Mouse (Mus musculus) kidney, postnatal 10 days (tissue): Measurements from ENCODE around the gene H2-Ob.
"Not testable (repeated sequence)": the region's sequence is repeated elsewhere in the genome, so short reads cannot be mapped to it uniquely, and the experiment has no call there.

ENCODE experiments used
- DNase-seq: peaks from one replicate; pipeline ENCODE4 v3.0.0; 2021; ENCODE audit warnings: mixed read lengths

H2-Ob gene

GRCm38 (mm10) chr17:34207866-34208265, 30.8 kb upstream of the H2-Ob start:
- peak; percentile 2 for DNase-seq

DNA sequence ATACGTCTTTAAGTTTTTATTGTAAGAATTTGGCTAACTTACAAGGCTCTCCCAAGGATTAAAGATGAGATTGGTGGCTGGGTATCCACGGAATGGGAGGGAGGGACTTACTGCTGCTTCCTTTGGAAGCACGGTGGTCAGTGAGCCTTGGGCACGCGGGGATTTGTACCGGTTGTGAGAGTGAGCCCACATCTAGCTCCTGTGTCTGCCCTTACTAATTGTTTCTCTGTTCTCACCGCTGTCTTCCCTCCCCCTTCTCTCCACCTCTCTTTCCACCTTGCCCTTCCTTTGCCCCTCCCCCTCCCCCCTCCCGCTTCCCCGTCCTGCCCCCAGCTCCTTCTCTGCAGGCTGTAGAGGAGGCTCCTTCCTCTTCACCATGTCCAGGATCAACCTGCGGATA, 30.3 kb upstream of the H2-Ob start:
- peak; percentile 3 for DNase-seq

DNA sequence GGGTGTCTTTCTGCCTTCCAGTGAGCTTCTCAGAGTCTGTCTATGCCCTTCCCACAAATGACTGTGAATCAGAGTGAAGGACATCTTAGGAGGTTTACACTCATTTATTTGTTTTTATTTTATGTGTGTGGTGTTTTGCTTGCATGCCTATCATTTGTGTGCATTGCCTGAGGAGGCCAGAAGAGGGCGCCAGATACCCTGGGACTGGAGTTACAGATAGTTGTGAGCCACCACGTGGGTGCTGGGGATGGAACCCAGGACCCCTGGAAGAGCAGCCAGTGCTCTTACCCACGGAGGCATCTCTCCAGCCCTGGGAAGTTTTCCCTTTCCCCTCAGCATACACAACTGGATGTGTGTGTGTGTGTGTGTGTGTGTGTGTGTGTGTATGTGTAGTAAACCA, 29.0 kb upstream of the H2-Ob start:
- DNase-seq = peak; percentile 11

DNA sequence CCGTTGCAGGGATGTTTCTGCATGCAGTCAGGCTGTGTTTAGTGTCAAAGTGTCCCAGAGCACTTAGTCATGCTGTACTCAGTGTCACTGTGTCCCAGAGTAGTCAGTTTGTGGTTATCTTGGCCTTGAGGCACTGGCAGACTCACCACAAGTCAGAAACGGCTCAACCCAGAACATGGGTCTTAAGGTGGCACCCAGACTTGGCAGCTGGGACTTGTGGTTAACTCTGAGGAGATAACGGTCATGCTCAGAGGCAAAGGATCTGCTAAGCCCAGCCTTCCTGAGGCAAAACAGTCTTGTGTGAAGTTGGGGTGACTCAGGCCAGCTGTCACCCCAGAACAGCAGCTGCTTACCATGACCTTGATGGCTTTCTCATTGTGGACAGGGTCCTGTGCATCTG, 28.1 kb upstream of the H2-Ob start:
- DNase-seq = no peak

- peak; percentile 7 for DNase-seq
Observed at GRCm38 (mm10) chr17:34211746-34212365, 26.8 kb upstream of the H2-Ob start.

DNA sequence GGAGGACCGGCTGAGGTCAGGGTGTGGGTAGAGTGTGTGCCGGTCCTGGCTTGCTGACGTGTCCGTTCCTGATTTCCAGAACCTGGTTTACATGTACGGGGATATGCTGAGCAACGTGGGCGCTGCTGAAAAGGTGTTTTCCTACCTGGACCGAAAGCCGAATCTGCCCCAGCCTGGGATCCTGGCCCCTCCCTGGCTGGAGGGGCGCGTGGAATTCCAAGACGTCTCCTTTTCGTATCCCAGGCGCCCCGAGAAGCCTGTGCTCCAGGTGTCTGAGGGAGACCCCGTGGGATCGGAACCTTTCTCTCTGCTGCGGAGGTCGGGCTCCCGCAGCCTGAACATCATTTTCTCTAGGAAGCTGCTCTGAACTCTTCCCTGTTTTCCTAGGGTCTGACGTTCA, 24.8 kb upstream of the H2-Ob start:
- no peak for DNase-seq

DNA sequence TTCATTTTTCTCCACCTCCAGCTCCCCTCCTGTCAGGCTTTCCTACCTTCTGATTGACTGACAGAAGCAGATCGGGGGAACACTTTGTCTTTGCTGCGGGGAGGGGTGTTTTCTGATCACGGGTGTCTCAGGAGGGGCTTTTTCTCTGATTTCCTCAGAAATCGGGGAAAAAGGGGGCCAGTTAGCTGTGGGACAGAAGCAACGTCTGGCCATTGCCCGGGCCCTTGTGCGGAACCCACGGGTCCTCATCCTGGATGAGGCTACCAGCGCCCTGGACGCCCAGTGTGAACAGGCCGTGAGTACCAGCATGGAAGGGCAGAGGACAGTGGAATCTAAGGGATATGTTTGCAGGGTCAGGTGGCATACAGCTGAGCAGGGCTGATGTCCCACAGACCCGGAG, 23.5 kb upstream of the H2-Ob start:
- peak; percentile 3 for DNase-seq

- DNase-seq = no peak
Observed at GRCm38 (mm10) chr17:34217216-34217928, 21.3 kb upstream of the H2-Ob start.

DNA sequence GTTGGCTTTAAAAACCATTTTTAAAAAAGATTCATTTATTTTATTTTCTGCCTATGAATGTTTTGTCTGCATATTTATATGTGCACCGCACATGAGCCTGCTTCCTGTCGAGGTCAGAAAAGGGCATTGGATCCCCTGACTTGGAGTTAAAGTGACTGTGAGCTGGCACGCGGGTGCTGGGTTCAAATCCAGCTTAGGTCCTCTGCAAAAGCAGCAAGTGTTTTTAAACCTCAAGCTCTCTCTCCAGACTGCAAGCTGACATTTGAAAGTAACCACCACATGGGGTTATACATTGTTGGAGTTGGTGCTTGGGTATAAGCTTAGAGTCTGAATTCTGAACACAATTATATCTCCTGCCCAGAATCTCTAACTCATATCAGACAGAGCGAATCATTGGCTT, 20.7 kb upstream of the H2-Ob start:
- no peak for DNase-seq

DNA sequence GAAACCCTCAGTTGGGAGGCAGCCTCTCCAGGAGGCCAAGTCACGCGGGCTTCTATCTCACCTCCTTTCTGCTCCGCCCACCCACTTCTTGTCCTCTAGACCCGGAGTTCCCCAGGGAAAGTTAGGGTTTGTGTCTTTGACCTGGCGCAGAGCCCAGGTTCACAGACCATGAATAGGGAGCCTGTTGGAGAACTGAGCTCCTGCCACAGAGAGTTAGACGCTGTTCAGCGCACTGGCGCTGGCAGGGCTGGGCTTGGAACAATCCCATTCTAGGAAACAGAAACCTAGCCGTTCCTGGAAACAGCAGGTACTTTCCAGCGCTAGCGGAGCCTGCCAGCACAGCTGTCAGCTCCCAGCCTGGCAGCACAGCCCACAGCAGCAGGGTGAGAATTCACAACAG, 20.0 kb upstream of the H2-Ob start:
- DNase-seq = peak; percentile 66

- DNase-seq = peak; percentile 77
Observed at GRCm38 (mm10) chr17:34219096-34219495, 19.6 kb upstream of the H2-Ob start.

- DNase-seq = not testable (repeated sequence)
Observed at GRCm38 (mm10) chr17:34219801-34220200, 18.9 kb upstream of the H2-Ob start.

DNA sequence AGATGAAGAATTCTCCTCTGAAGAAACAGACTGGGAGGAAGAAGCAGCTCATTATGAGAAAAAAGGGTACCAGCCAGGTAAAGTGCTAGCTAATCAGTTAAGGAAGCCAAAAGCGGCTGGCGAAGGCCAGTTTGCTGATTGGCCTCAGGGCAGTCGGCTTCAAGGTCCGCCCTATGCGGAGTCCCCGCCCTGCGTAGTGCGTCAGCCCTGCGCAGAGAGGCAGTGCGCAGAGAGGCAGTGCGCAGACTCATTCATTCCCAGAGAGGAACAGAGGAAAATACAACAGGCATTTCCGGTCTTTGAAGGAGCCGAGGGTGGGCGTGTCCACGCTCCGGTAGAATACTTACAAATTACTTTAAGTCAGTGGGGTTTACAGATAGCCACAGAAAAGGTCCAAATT, 18.3 kb upstream of the H2-Ob start:
- DNase-seq = not testable (repeated sequence)

- no peak for DNase-seq
Observed at GRCm38 (mm10) chr17:34224816-34225215, 13.9 kb upstream of the H2-Ob start.

- no peak for DNase-seq
Observed at GRCm38 (mm10) chr17:34225426-34225825, 13.3 kb upstream of the H2-Ob start.

DNA sequence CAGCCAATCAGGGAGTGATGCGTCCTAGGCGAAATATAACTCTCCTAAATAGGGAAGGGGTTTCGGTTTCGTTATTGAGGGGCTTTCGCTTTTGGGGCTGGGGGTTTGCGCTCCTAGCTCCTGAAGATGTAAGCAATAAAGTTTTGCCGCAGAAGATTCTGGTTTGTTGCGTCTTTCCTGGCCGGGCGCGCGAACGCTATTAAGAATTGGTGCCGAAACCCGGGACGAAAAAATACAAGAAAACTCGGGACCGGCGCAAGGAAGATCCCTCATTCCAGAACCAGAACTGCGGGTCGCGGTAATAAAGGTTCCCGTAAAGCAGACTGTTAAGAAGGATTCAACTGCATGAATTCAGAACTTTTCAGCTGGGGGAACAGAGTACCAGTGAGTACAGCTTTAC, 12.8 kb upstream of the H2-Ob start:
- DNase-seq = not testable (repeated sequence)

DNA sequence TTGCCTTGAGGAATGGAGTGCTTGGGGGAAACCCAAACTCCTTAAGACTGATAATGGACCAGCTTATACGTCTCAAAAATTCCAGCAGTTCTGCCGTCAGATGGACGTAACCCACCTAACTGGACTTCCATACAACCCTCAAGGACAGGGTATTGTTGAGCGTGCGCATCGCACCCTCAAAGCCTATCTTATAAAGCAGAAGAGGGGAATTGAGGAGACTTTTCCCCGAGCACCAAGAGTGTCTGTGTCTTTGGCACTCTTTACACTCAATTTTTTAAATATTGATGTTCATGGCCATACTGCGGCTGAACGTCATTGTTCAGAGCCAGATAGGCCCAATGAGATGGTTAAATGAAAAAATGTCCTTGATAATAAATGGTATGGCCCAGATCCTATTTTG, 7.7 kb upstream of the H2-Ob start:
- not testable (repeated sequence) for DNase-seq

GRCm38 (mm10) chr17:34232021-34232420, 6.7 kb upstream of the H2-Ob start:
- DNase-seq = not testable (repeated sequence)

DNA sequence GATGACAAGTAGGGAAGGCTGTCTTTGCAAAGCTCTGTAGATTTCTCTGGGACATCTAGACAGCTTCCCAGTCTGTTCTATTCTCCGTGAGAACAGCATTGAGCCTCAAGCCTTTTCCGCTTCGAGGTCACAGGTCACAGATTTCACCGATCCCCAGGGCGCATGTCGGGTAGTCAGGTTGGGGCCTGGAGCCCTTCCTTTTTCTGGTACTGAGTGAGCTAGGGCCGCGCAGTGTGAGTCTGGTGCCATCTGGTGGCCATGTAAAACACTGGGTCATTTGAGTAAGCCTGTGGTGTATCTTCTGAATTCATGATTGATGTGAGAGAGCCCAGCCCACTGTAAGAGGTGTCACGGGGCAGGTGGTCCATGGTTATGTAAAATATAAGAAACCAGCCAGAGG, 3.8 kb upstream of the H2-Ob start:
- peak; percentile 88 for DNase-seq

GRCm38 (mm10) chr17:34236691-34237090, 2.0 kb upstream of the H2-Ob start:
- peak; percentile 26 for DNase-seq

- no peak for DNase-seq
Observed at GRCm38 (mm10) chr17:34237741-34238140, 962 bp upstream of the H2-Ob start.

- DNase-seq = no peak
Observed at GRCm38 (mm10) chr17:34239601-34240041, 918 bp downstream of the H2-Ob start.

DNA sequence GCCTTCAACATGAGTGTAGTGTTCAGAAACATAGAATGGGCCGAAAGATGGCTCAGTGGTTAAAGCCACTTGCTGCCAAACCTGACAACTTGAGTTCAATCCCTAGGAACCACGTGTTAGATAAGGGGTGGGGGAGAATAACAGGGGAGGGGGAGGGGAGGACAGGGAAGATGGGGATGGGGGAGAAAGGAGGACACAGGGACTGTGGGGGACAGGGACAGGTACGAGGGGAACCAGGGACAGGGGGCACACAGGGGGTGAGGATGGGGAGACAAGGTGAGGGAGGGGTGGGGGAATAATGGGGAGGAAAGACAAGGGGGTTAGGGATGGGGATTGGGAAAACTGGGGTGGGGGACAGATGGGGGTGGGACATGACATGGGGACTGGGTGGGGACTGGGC, 1.7 kb downstream of the H2-Ob start:
- no peak for DNase-seq

DNA sequence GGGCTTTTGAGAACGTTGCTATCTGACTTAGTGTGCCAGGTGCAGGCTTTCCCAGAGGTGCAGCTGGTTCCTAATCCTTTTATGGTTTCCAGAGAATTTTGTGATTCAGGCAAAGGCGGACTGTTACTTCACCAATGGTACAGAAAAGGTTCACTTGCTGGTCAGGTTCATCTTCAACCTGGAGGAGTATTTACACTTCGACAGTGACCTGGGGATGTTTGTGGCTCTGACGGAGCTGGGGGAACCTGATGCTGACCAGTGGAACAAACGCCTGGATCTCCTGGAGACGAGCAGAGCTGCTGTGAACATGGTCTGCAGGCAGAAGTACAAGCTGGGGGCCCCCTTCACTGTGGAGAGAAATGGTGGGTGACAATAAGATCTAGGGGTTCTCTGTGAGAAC, 2.2 kb downstream of the H2-Ob start:
- peak; percentile 1 for DNase-seq

- DNase-seq = peak; percentile 1
Observed at GRCm38 (mm10) chr17:34244656-34245055, 6.0 kb downstream of the H2-Ob start.
